Mouse (Mus musculus) kidney, embryonic 14.5 days (tissue): ENCODE data around the gene Cd33. TPM values are rescaled to one million over a fixed set of nuclear protein-coding genes. Genes with fewer than 3 reads are reported as not detected.

Experiments used
- polyA plus RNA-seq: library from polyadenylated mRNA; unstranded; fragments of >200 nt; fragmentation: Nextera tagmentation; extraction: Ambion mirVana; gene quantifications from 2 replicates; pipeline ENCODE4 v1.2.1, GENCODE M21; 2014

Cd33 gene
- polyA plus RNA-seq, 1 experiment from 2014 or later = 0.85 TPM

Other genes starting within 250 kb of the Cd33 start
- 9.0 and 14.7 TPM in 2 replicates for gene Zfp715, start 231.1 kb downstream of the Cd33 start, polyA plus RNA-seq
- not detected in 2 replicates for gene Siglecf, start 193.1 kb downstream of the Cd33 start, polyA plus RNA-seq
- gene Siglecg, start 136.2 kb downstream of the Cd33 start, polyA plus RNA-seq = 1.7 and 1.9 TPM in 2 replicates
- not detected in 2 replicates for gene Lim2, start 116.8 kb downstream of the Cd33 start, polyA plus RNA-seq
- gene Nkg7, start 107.4 kb downstream of the Cd33 start, polyA plus RNA-seq = 0.41 TPM in 1 of 2 replicates, not detected in the other
- gene Cldnd2, start 103.6 kb downstream of the Cd33 start, polyA plus RNA-seq = not detected in 2 replicates
- 323 and 358 TPM in 2 replicates for gene Etfb, start 100.3 kb downstream of the Cd33 start, polyA plus RNA-seq
- 0.27 TPM in 1 of 2 replicates, not detected in the other for gene Gm45233, start 100.3 kb downstream of the Cd33 start, polyA plus RNA-seq
- gene Vsig10l, start 81.3 kb downstream of the Cd33 start, polyA plus RNA-seq = 2.9 and 3.6 TPM in 2 replicates
- 0.72 and 0.84 TPM in 2 replicates for gene Iglon5, start 54.4 kb downstream of the Cd33 start, polyA plus RNA-seq
- gene 4931406B18Rik, start 38.5 kb downstream of the Cd33 start, polyA plus RNA-seq = not detected in 2 replicates
- 2.0 and 4.0 TPM in 2 replicates for gene Zfp658, start 17.8 kb upstream of the Cd33 start, polyA plus RNA-seq
- gene Zfp719, start 35.2 kb upstream of the Cd33 start, polyA plus RNA-seq = 9.9 and 14.1 TPM in 2 replicates
- gene Zfp819, start 62.7 kb upstream of the Cd33 start, polyA plus RNA-seq = 0.19 and 0.23 TPM in 2 replicates
- not detected in 2 replicates for gene Ceacam18, start 90.3 kb upstream of the Cd33 start, polyA plus RNA-seq
- gene Siglece, start 115.7 kb upstream of the Cd33 start, polyA plus RNA-seq = 0.39 and 0.95 TPM in 2 replicates
- 11.4 and 12.6 TPM in 2 replicates for gene Ctu1, start 127.6 kb upstream of the Cd33 start, polyA plus RNA-seq
- not detected in 2 replicates for gene Klk14, start 146.0 kb upstream of the Cd33 start, polyA plus RNA-seq
- 0.19 and 0.31 TPM in 2 replicates for gene Klk13, start 168.1 kb upstream of the Cd33 start, polyA plus RNA-seq
- not detected in 2 replicates for gene Klk12, start 224.5 kb upstream of the Cd33 start, polyA plus RNA-seq
- gene Klk11, start 230.2 kb upstream of the Cd33 start, polyA plus RNA-seq = 0.27 TPM in 1 of 2 replicates, not detected in the other
- 0.41 and 1.3 TPM in 2 replicates for gene Klk10, start 236.6 kb upstream of the Cd33 start, polyA plus RNA-seq
- 0.26 TPM in 1 of 2 replicates, not detected in the other for gene Klk9, start 247.5 kb upstream of the Cd33 start, polyA plus RNA-seq